Comparison of ENCODE assay signal across 8 mouse cellular contexts in the genomic region with DNA sequence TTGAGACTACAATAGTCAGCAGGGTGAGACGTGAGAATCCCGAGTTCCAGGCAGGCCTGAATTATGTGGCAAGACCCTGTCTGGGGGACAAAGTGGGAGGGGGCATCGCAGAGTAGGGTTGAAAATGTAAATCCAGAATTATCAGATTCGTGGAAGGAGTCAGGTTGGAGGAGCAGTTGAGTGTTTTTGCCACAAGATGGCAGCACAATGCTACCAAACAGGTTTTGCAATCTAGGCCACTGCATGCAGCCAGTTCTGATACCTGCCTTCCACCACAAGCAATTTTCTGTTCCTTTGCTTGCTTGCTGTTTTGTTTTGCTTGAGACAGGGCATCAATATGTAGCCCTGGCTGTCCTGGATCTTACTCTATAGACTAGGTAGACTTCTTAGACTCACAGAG. TPM values are rescaled to one million over a fixed set of nuclear protein-coding genes. Genes with fewer than 3 reads are reported as not detected.
DNase-seq lines count a peak whose midpoint lies in the region; ATAC-seq and TF ChIP-seq lines count a peak whose summit lies in the region.

No protein-coding gene starts in this region.

- H3K27me3 ChIP-seq in thymus, adult 2 months (ENCODE audit: control insufficient read depth, insufficient read depth, low read length), result no peaks in the 10 kb centered on the region

- peaks cover 3% of the 10 kb centered on the region; the same call in 1 of the 2 replicates for H3K4me1 ChIP-seq in olfactory bulb, adult 2 months (ENCODE audit: control insufficient read depth, insufficient read depth, low read length)
- H3K4me1 ChIP-seq in thymus, adult 2 months (replicated peaks; ENCODE audit: control insufficient read depth, insufficient read depth, low read length), result peaks cover 12% of the 10 kb centered on the region

- 4% methylated on average over 4 of the region's 4 CpGs for WGBS in olfactory bulb, adult 2 months
- 8% methylated on average over 4 of the region's 4 CpGs for WGBS in thymus, adult 2 months

- no peak overlapping the region for H3K27ac ChIP-seq in olfactory bulb, adult 2 months (ENCODE audit: insufficient read depth, low read depth, low read length)
- H3K27ac ChIP-seq in thymus, adult 2 months (ENCODE audit: control insufficient read depth, insufficient read depth, low read length), result no peak overlapping the region

- ATAC-seq in activated CD4-positive, CD25-positive, alpha-beta regulatory T cell, adult 4 months, result peak; percentile 65
- ATAC-seq in common myeloid progenitor, adult 5-6 weeks (replicated peaks; ENCODE audit: low read depth, poor library complexity, severe bottlenecking), result peak; percentile 67

- peak; percentile 89 for DNase-seq in CD4-positive, CD25-positive, alpha-beta regulatory T cell, adult 2 months (ENCODE audit: low read depth, low spot score)
- DNase-seq in heart, adult 8-10 months (ENCODE audit: low spot score), result peak; percentile 80
- DNase-seq in kidney, postnatal 25 days, result peak; percentile 79 to 86
- DNase-seq in lung, adult 18-20 months, result peak; percentile 68 to 77
- DNase-seq in thymus, adult 2 months, result peak; percentile 71

- TF ChIP-seq POLR2A in olfactory bulb, adult 2 months (IDR thresholded peaks at IDR 0.05; ENCODE audit: insufficient read depth, low read depth, low read length), result no peak
- no peak for TF ChIP-seq POLR2A in thymus, adult 2 months (IDR thresholded peaks at IDR 0.05; ENCODE audit: control insufficient read depth, extremely low read depth, insufficient read depth, low read length, poor library complexity)

- H3K4me3 ChIP-seq in olfactory bulb, adult 2 months (ENCODE audit: insufficient read depth, low read depth, low read length), result no peak overlapping the region
- H3K4me3 ChIP-seq in thymus, adult 2 months (ENCODE audit: control insufficient read depth, insufficient read depth, low read length), result no peak overlapping the region

- H3K36me3 ChIP-seq in thymus, adult 2 months (ENCODE audit: control insufficient read depth, insufficient read depth, low read length), result no peaks in the 10 kb centered on the region

- 0 out of 2 replicates have a peak, but pooled peaks have one; percentile 18 for TF ChIP-seq CTCF in olfactory bulb, adult 2 months (IDR thresholded peaks at IDR 0.05; ENCODE audit: insufficient read depth, low read depth, low read length)
- no peak for TF ChIP-seq CTCF in thymus, adult 2 months (IDR thresholded peaks at IDR 0.05; ENCODE audit: borderline replicate concordance, control insufficient read depth, extremely low read depth, insufficient read depth, low read length, poor library complexity)

RNA-seq across cellular contexts. Expression of gene Cox7a1, which starts 2.6 kb away (rescaled TPM):
- 1 to 10 TPM in 1 of 2 experiments, not detected in 1; 4.6 TPM for polyA plus RNA-seq in activated CD4-positive, CD25-positive, alpha-beta regulatory T cell, adult 4 months (2017; shearing (Covaris generic))
- total RNA-seq in common myeloid progenitor, adult 5-6 weeks (2017), result not detected in 2 replicates
- total RNA-seq in heart, adult 8-10 months (2022), result 1,000 to 10,000 TPM; 3,196 to 3,318 (median 3,289) TPM
- not detected in 2 replicates for polyA plus RNA-seq in olfactory bulb, adult 2 months (2012; ENCODE audit: insufficient read depth, insufficient read length, low replicate concordance, missing spikeins)
- polyA plus RNA-seq in thymus, adult 2 months (2012; rRNA removed), result 28.1 and 85.8 TPM in 2 replicates

RNA-seq across cellular contexts. Expression of gene Zfp146, which starts 11.8 kb away (rescaled TPM):
- polyA plus RNA-seq in activated CD4-positive, CD25-positive, alpha-beta regulatory T cell, adult 4 months (2017; shearing (Covaris generic)), result 10 to 100 TPM; 11.4 to 18.0 TPM
- total RNA-seq in common myeloid progenitor, adult 5-6 weeks (2017), result 113 and 122 TPM in 2 replicates
- total RNA-seq in heart, adult 8-10 months (2022), result 10 to 100 TPM; 23.2 to 33.8 (median 28.1) TPM
- not detected in 2 replicates for polyA plus RNA-seq in olfactory bulb, adult 2 months (2012; ENCODE audit: insufficient read depth, insufficient read length, low replicate concordance, missing spikeins)
- polyA plus RNA-seq in thymus, adult 2 months (2012; rRNA removed), result 16.8 and 18.6 TPM in 2 replicates

RNA-seq across cellular contexts. Expression of gene Capns1, which starts 17.3 kb away (rescaled TPM):
- polyA plus RNA-seq in activated CD4-positive, CD25-positive, alpha-beta regulatory T cell, adult 4 months (2017; shearing (Covaris generic)), result 10 to 100 TPM; 72.6 to 76.3 TPM
- total RNA-seq in common myeloid progenitor, adult 5-6 weeks (2017), result 116 and 136 TPM in 2 replicates
- total RNA-seq in heart, adult 8-10 months (2022), result 100 to 1,000 TPM; 287 to 304 (median 297) TPM
- polyA plus RNA-seq in olfactory bulb, adult 2 months (2012; ENCODE audit: insufficient read depth, insufficient read length, low replicate concordance, missing spikeins), result 469 TPM in 1 of 2 replicates, not detected in the other
- 565 and 739 TPM in 2 replicates for polyA plus RNA-seq in thymus, adult 2 months (2012; rRNA removed)

RNA-seq across cellular contexts. Expression of gene Polr2i, which starts 50.4 kb away (rescaled TPM):
- polyA plus RNA-seq in activated CD4-positive, CD25-positive, alpha-beta regulatory T cell, adult 4 months (2017; shearing (Covaris generic)), result 10 to 100 TPM; 43.3 to 55.7 TPM
- 37.3 and 65.1 TPM in 2 replicates for total RNA-seq in common myeloid progenitor, adult 5-6 weeks (2017)
- total RNA-seq in heart, adult 8-10 months (2022), result 10 to 100 TPM; 54.0 to 70.5 (median 64.9) TPM
- not detected in 2 replicates for polyA plus RNA-seq in olfactory bulb, adult 2 months (2012; ENCODE audit: insufficient read depth, insufficient read length, low replicate concordance, missing spikeins)
- 131 and 157 TPM in 2 replicates for polyA plus RNA-seq in thymus, adult 2 months (2012; rRNA removed)

RNA-seq across cellular contexts. Expression of gene Tbcb, which starts 50.8 kb away (rescaled TPM):
- polyA plus RNA-seq in activated CD4-positive, CD25-positive, alpha-beta regulatory T cell, adult 4 months (2017; shearing (Covaris generic)), result 100 to 1,000 TPM; 124 to 138 TPM
- total RNA-seq in common myeloid progenitor, adult 5-6 weeks (2017), result 40.5 TPM in 2 replicates
- 10 to 100 TPM; 51.2 to 62.4 (median 57.6) TPM for total RNA-seq in heart, adult 8-10 months (2022)
- not detected in 2 replicates for polyA plus RNA-seq in olfactory bulb, adult 2 months (2012; ENCODE audit: insufficient read depth, insufficient read length, low replicate concordance, missing spikeins)
- 42.4 and 47.1 TPM in 2 replicates for polyA plus RNA-seq in thymus, adult 2 months (2012; rRNA removed)
